Mouse (Mus musculus): ENCODE measurements around the gene L3mbtl1. TPM values are rescaled to one million over a fixed set of nuclear protein-coding genes. Genes with fewer than 3 reads are reported as not detected.
"Not testable (repeated sequence)": the region's sequence is repeated elsewhere in the genome, so short reads cannot be mapped to it uniquely, and the experiment has no call there.

The L3mbtl1 gene
- polyA plus RNA-seq (2015; fragmentation: Nextera tagmentation; extraction: Ambion mirVana), result 0.69 and 1.3 TPM in 2 replicates

GRCm38 (mm10) chr2:162943148-162943846, at the start of gene L3mbtl1:
TSS of gene L3mbtl1 (plus strand) at chr2:162943472.
- Histone ChIP-seq H3K9ac (peak within 1 kb of the TSS; percentile 80), H3K4me2 (peak within 1 kb of the TSS; percentile 94), H3K36me3 (peaks cover 33% of the 10 kb centered on the region), H3K9me3 (no peaks in the 10 kb centered on the region), H3K4me1 (replicated peaks) (peaks cover 18% of the 10 kb centered on the region), H3K27ac (peak within 1 kb of the TSS; percentile 62), H3K4me3 (peak within 1 kb of the TSS; percentile 64), H3K27me3 (peaks cover 30% of the 10 kb centered on the region)
- peak; percentile 85 for ATAC-seq (ENCODE audit: low FRiP score)
- under 1% methylated on average over 40 of the region's 40 CpGs for WGBS

DNA sequence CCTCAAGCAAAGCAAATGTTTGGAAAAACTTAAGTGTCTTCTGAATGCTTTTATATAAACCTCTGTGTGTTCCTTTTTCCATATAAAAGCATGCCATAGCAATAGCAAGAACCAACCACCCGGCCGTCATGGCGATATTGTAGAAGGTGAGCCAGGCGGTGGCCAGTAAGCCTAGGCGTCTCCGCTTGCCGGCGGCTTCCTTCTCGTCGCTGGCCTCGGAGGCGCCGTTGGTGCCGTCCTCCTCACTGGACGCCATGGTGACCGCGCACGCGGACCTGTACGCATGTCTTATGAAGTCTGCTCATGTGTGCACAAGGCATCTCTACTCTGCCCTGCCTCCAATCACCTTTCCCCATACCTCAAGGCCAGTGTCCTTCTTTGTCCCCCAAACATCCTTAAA, 44.0 kb upstream of the L3mbtl1 start:
- not testable (repeated sequence) for H3K4me1 ChIP-seq (replicated peaks); H3K27me3 ChIP-seq; H3K4me2 ChIP-seq; H3K9ac ChIP-seq; H3K9me3 ChIP-seq; H3K36me3 ChIP-seq; H3K27ac ChIP-seq; H3K4me3 ChIP-seq
- 0 out of 2 replicates have a peak, but pooled peaks have one; percentile 43 for ATAC-seq (ENCODE audit: low FRiP score)
- WGBS, result 91% methylated on average over 20 of the region's 20 CpGs

- H3K4me3 ChIP-seq, result no peak overlapping the region
- no peak overlapping the region for H3K9ac ChIP-seq
- H3K4me1 ChIP-seq (replicated peaks), result peaks cover 9% of the 10 kb centered on the region
- no peaks in the 10 kb centered on the region for H3K36me3 ChIP-seq
- H3K27me3 ChIP-seq, result no peaks in the 10 kb centered on the region
- ATAC-seq (ENCODE audit: low FRiP score), result no peak
- 64% methylated on average over 12 of the region's 12 CpGs for whole genome bisulfite sequencing
- H3K4me2 ChIP-seq, result no peak overlapping the region
- H3K9me3 ChIP-seq, result no peaks in the 10 kb centered on the region
- H3K27ac ChIP-seq, result no peak overlapping the region
These were observed 43.2 kb upstream of the L3mbtl1 start for GRCm38 (mm10) chr2:162899880-162900589.

DNA sequence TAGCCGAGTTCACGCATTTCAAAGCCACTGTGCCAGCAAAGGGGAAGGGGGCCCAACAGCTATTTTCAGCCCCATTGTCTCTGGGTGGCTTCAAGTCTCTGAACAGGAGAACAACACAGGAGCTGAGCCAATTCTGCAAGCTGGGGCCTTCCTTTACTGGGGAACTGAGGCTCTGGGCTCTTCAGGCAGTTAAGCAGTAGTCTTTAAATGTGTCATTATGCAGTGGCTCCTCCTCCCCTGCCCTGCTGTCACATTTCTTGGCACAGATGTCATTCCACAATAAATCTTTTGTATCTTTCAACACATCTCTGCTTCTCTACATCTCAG, 42.7 kb upstream of the L3mbtl1 start:
- Histone ChIP-seq H3K9me3 (no peaks in the 10 kb centered on the region), H3K4me2 (no peak overlapping the region), H3K4me3 (no peak overlapping the region), H3K4me1 (replicated peaks) (peaks cover 9% of the 10 kb centered on the region), H3K36me3 (no peaks in the 10 kb centered on the region), H3K9ac (no peak overlapping the region), H3K27ac (no peak overlapping the region), H3K27me3 (no peaks in the 10 kb centered on the region)
- 11% methylated on average over 2 of the region's 2 CpGs for WGBS
- ATAC-seq (ENCODE audit: low FRiP score), result no peak

- no peaks in the 10 kb centered on the region for H3K27me3 ChIP-seq
- no peak overlapping the region for H3K9ac ChIP-seq
- H3K27ac ChIP-seq, result no peak overlapping the region
- H3K4me1 ChIP-seq (replicated peaks), result 0 out of 2 replicates have a peak, but pooled peaks cover 10% of the 10 kb centered on the region
- no peaks in the 10 kb centered on the region for H3K9me3 ChIP-seq
- H3K36me3 ChIP-seq, result no peaks in the 10 kb centered on the region
- 76% methylated on average over 4 of the region's 4 CpGs for WGBS
- no peak overlapping the region for H3K4me3 ChIP-seq
- ATAC-seq (ENCODE audit: low FRiP score), result no peak
- no peak overlapping the region for H3K4me2 ChIP-seq
These were observed 37.4 kb upstream of the L3mbtl1 start for GRCm38 (mm10) chr2:162905902-162906301.

DNA sequence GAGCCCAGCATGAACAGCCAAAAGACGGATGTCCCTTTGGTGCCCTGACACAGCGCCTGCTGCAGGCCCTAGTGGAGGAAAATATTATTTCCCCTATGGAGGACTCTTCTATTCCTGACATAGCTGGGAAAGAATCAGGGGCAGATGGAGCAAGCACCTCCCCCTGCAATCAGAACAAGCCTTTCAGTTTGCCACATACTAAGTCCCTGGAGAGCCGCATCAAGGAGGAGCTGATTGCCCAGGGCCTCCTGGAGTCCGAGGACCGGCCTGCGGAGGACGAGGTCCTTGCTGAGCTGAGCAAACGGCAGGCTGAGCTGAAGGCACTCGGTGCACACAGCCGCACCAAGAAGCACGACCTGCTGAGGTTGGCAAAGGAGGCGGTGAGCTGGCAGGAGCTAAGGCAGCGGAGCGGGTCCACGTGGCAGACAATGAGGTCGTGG, 35.2 kb upstream of the L3mbtl1 start:
- Histone ChIP-seq H3K4me2 (no peak overlapping the region), H3K36me3 (no peaks in the 10 kb centered on the region), H3K27ac (no peak overlapping the region), H3K27me3 (no peaks in the 10 kb centered on the region), H3K4me1 (replicated peaks) (0 out of 2 replicates have a peak, but pooled peaks cover 14% of the 10 kb centered on the region), H3K4me3 (no peak overlapping the region), H3K9ac (no peak overlapping the region), H3K9me3 (no peaks in the 10 kb centered on the region)
- ATAC-seq (ENCODE audit: low FRiP score), result no peak
- 37% methylated on average over 16 of the region's 16 CpGs for WGBS

GRCm38 (mm10) chr2:162914040-162914439, 29.2 kb upstream of the L3mbtl1 start:
- Histone ChIP-seq H3K4me3 (no peak overlapping the region), H3K9me3 (no peaks in the 10 kb centered on the region), H3K9ac (no peak overlapping the region), H3K27me3 (0 out of 2 replicates have a peak, but pooled peaks cover 5% of the 10 kb centered on the region), H3K4me1 (replicated peaks) (0 out of 2 replicates have a peak, but pooled peaks cover 5% of the 10 kb centered on the region), H3K27ac (no peak overlapping the region), H3K36me3 (no peaks in the 10 kb centered on the region), H3K4me2 (no peak overlapping the region)
- no peak for ATAC-seq (ENCODE audit: low FRiP score)
- WGBS, result 85% methylated on average over 3 of the region's 3 CpGs

DNA sequence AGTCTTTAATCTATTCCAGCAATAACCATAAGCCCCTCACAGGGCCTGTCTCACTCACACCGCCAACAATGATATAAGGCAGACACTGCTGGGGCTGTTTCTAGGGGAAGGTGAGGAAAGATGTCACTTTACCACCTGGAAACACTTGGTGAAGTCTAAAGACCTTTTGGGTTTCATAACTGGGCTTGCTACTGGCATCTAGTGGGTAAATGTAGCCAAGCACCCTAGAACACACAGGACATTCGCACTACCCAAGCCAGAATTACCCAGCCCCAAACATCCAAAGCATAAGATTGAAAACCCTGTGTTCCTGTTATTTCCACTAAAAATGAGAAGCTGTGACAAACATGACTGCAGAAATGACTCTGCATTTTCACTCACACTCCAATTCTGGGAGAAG, 28.8 kb upstream of the L3mbtl1 start:
- Histone ChIP-seq H3K9me3 (no peaks in the 10 kb centered on the region), H3K4me1 (replicated peaks) (0 out of 2 replicates have a peak, but pooled peaks cover 5% of the 10 kb centered on the region), H3K4me2 (no peak overlapping the region), H3K27me3 (0 out of 2 replicates have a peak, but pooled peaks cover 5% of the 10 kb centered on the region), H3K27ac (no peak overlapping the region), H3K36me3 (no peaks in the 10 kb centered on the region), H3K4me3 (no peak overlapping the region), H3K9ac (no peak overlapping the region)
- ATAC-seq (ENCODE audit: low FRiP score), result no peak
- WGBS, result 66% methylated on average over 2 of the region's 2 CpGs

DNA sequence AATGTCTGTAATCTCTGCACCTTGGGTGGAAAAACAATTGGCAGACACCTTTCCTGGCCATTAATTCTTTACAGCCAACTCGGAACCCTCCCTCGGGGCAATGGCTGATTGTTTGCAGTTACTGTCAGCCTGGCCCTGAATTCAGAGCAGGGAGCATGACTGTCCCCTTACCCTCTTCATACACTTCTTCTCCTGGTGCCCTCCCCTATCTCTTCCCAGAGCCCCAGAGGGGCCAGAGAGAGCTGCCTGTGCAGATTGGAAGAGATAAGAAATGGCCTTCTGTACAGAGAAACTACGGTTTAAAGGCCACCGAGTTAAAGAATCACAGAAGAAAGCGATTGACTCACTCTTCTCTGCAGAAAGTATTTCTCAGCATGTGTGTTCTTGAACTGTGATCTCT, 23.3 kb upstream of the L3mbtl1 start:
- ATAC-seq (ENCODE audit: low FRiP score), result no peak
- Histone ChIP-seq H3K27ac (no peak overlapping the region), H3K27me3 (0 out of 2 replicates have a peak, but pooled peaks cover 7% of the 10 kb centered on the region), H3K4me1 (replicated peaks) (no peaks in the 10 kb centered on the region), H3K9ac (no peak overlapping the region), H3K36me3 (no peaks in the 10 kb centered on the region), H3K4me3 (no peak overlapping the region), H3K4me2 (no peak overlapping the region), H3K9me3 (no peaks in the 10 kb centered on the region)
- 67% methylated on average over 5 of the region's 5 CpGs for WGBS

GRCm38 (mm10) chr2:162922183-162922582, 21.1 kb upstream of the L3mbtl1 start:
- Histone ChIP-seq H3K27ac (no peak overlapping the region), H3K4me3 (no peak overlapping the region), H3K9ac (no peak overlapping the region), H3K9me3 (no peaks in the 10 kb centered on the region), H3K27me3 (0 out of 2 replicates have a peak, but pooled peaks cover 5% of the 10 kb centered on the region), H3K4me1 (replicated peaks) (no peaks in the 10 kb centered on the region), H3K4me2 (no peak overlapping the region), H3K36me3 (no peaks in the 10 kb centered on the region)
- ATAC-seq (ENCODE audit: low FRiP score), result no peak
- 10% methylated on average over 6 of the region's 6 CpGs for WGBS

DNA sequence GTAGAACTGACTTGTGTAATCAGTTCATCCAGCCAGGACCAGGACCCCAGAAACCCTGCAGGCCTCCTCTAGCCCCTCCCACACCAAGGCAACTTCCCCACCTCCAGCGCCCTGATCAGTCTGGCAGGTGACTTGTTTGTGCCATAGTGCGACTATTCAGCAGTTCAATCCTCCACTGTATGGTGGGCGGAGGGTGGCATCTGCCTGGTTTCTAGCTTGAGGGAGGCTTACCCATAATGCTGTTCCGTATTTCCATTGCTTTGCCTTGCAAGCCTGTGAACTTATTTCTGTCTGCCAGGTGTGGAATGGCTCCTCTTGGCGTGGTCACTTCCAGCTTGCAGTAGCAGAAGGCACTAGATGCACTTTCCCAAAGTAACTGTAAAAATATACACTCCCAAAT, 20.4 kb upstream of the L3mbtl1 start:
- Histone ChIP-seq H3K4me1 (replicated peaks) (no peaks in the 10 kb centered on the region), H3K9ac (0 out of 2 replicates have a peak overlapping the region, but pooled peaks have one; percentile 25), H3K27ac (no peak overlapping the region), H3K36me3 (no peaks in the 10 kb centered on the region), H3K4me2 (no peak overlapping the region), H3K27me3 (0 out of 2 replicates have a peak, but pooled peaks cover 5% of the 10 kb centered on the region), H3K4me3 (no peak overlapping the region), H3K9me3 (no peaks in the 10 kb centered on the region)
- 0 out of 2 replicates have a peak, but pooled peaks have one; percentile 32 for ATAC-seq (ENCODE audit: low FRiP score)
- 73% methylated on average over 5 of the region's 5 CpGs for WGBS

- Histone ChIP-seq H3K4me2 (no peak overlapping the region), H3K9me3 (no peaks in the 10 kb centered on the region), H3K4me1 (replicated peaks) (no peaks in the 10 kb centered on the region), H3K4me3 (no peak overlapping the region), H3K27ac (no peak overlapping the region), H3K36me3 (no peaks in the 10 kb centered on the region), H3K9ac (no peak overlapping the region), H3K27me3 (0 out of 2 replicates have a peak, but pooled peaks cover 6% of the 10 kb centered on the region)
- WGBS, result 71% methylated on average over 5 of the region's 5 CpGs
- ATAC-seq (ENCODE audit: low FRiP score), result no peak
These were observed 19.1 kb upstream of the L3mbtl1 start for GRCm38 (mm10) chr2:162924126-162924525.
